Mouse (Mus musculus) thymus, adult 2 months (tissue): ENCODE results near the gene Slc9b1.

ENCODE experiments used
- CTCF ChIP-seq: fragments of 200-500 bp; IDR thresholded peaks from 2 replicates; pipeline ENCODE4 v1.5.1; 2012; ENCODE audit warnings: mild to moderate bottlenecking, control low read depth, low read length, moderate library complexity, borderline replicate concordance; ENCODE audit not compliant: control insufficient read depth, poor library complexity, insufficient read depth; ENCODE audit errors: extremely low read depth
- POLR2A ChIP-seq: fragments of 200-500 bp; IDR thresholded peaks from 2 replicates; pipeline ENCODE4 v1.6.1; 2012; ENCODE audit warnings: mild to moderate bottlenecking, low read length, control low read depth, moderate library complexity; ENCODE audit not compliant: control insufficient read depth, poor library complexity, insufficient read depth; ENCODE audit errors: extremely low read depth

- TF ChIP-seq CTCF (no peak), POLR2A (no peak)
Observed at GRCm38 (mm10) chr3:135377445-135377844, 29.6 kb downstream of the Slc9b1 start.
